Mouse (Mus musculus): ENCODE measurements at regions not wholly inside any gene's neighbourhood (a gene's known extent, or its start where the extent isn't known, plus 50 kb on each side); places are given as distances from the start of the nearest gene placed in this dataset.

DNA sequence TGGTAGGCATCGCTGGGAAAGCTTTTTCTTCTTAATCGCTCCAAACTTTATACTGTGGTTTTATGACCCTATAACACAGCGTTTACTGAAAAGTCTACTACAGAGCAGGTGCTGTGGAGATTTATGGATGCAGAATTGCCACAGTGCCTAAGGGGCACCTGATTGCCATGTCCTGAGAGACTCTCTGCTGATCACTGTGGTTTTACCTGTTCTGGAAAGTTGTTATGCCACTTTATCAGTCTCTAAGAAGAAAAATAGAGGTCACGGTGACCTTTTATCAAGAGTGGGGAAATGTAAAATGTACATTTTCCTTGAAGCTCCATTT is 250.0 kb downstream of the Trib2 start:
- Histone ChIP-seq H3K9me3 (ENCODE audit: control insufficient read depth, low read length) (no peaks in the 10 kb centered on the region), H3K27ac (ENCODE audit: low read depth, low read length) (no peak overlapping the region), H3K27me3 (replicated peaks; ENCODE audit: control insufficient read depth, insufficient read depth, low read length) (no peaks in the 10 kb centered on the region), H3K36me3 (ENCODE audit: control insufficient read depth, insufficient read depth, low read length) (no peaks in the 10 kb centered on the region), H3K4me2 (no peak overlapping the region), H3K4me3 (ENCODE audit: low read depth, low read length) (no peak overlapping the region), H3K9ac (ENCODE audit: low read depth, low read length) (no peak overlapping the region), H3K4me1 (replicated peaks; ENCODE audit: control insufficient read depth, insufficient read depth, low read length) (no peaks in the 10 kb centered on the region)
- DNase-seq (ENCODE audit: low spot score) (no peak), ATAC-seq (replicated peaks; ENCODE audit: low FRiP score) (no peak)
- WGBS, result 67% methylated on average over 4 of the region's 4 CpGs

DNA sequence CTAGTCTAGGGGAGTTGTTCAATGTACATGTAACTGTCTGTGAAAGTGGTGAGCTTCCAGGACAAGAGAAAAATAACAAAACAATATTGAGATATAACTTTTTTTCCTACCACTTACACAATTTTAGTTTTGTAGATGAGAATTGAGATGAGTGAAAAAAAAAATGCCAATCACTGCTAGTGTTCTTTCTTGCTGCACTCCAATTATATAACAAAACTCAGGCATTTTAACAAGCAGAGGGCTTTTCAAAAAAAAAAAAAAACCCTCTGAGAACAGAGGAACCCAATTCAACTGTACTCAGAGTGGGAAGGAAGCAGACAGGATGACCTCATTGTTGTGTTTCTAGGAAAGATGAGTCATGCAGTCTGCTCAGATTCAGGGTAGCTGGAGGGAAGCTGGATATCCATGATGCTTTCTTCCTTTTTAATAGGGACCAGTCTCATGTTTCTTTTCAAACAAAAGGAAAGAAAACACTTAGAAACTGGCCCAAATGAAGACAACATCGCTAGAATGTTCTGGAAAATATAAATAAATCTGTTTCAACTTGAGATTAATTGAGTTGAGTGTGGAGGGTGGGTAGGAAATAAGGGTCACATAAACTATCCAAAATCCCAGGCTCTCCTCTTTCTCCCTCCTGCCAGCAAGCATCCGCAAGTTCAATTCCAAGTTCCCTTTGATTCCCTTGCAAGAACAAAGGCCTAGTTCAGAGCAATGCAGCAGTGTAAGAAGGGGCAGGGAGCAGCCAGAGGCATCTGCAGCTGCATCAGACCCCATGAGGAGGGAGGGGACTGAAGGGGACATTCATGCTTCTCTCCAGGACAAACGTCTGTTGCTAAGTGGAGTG is 250.6 kb downstream of the Trib2 start:
- ATAC-seq (replicated peaks; ENCODE audit: low FRiP score) (no peak), DNase-seq (ENCODE audit: low spot score) (no peak)
- H3K4me1 ChIP-seq (replicated peaks; ENCODE audit: control insufficient read depth, insufficient read depth, low read length), result no peaks in the 10 kb centered on the region
- no peaks in the 10 kb centered on the region for H3K9me3 ChIP-seq (ENCODE audit: control insufficient read depth, low read length)
- WGBS, result 43% methylated on average over 3 of the region's 3 CpGs
- H3K4me3 ChIP-seq (ENCODE audit: low read depth, low read length), result no peak overlapping the region
- no peaks in the 10 kb centered on the region for H3K36me3 ChIP-seq (ENCODE audit: control insufficient read depth, insufficient read depth, low read length)
- no peak overlapping the region for H3K9ac ChIP-seq (ENCODE audit: low read depth, low read length)
- H3K4me2 ChIP-seq, result no peak overlapping the region
- H3K27ac ChIP-seq (ENCODE audit: low read depth, low read length), result no peak overlapping the region
- no peaks in the 10 kb centered on the region for H3K27me3 ChIP-seq (replicated peaks; ENCODE audit: control insufficient read depth, insufficient read depth, low read length)

DNA sequence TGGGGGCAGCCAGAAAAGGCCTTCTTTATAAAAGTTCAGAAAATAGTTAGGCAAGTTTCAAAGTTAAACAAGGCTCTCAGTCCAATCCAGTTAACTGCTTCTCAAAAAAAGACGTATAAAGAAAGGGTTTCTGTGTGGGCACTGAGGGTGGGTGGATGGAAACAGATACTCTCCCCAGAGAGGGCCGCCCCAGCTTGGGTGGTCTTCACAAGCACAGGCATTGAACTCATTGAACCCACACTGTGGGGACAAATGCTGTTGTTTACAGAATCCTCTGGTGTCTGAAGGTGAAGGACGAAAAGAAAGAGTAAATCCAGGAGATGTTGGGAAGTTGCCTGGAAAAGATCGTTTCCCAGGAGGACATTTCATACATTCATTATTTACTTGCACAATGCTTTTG is 253.9 kb downstream of the Trib2 start:
- no peak overlapping the region for H3K27ac ChIP-seq (ENCODE audit: low read depth, low read length)

DNA sequence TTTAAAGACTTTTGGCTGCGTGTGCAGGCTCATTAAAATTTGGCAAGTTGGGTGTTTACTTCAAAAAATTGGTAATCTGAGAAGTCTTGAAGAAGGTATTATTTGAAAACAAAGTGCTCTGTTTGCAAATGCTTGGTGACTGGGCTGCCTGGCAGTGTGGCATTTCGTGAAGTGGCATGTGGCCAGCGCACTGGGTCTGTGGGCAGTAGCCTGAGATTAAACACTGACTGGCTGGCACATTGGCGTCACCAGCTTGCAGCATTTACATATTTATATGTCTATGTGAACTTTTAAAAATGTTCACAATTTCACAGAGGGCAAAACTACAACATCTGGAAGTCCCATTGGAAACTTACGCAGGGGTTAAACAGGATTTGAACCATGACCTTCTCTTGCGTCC is 261.3 kb downstream of the Trib2 start:
- Histone ChIP-seq H3K9me3 (ENCODE audit: control insufficient read depth, low read length) (no peaks in the 10 kb centered on the region), H3K4me1 (replicated peaks; ENCODE audit: control insufficient read depth, insufficient read depth, low read length) (no peaks in the 10 kb centered on the region)

More for the DNA sequence above, 253.9 kb downstream of the Trib2 start:
- WGBS, result 69% methylated on average over 4 of the region's 4 CpGs
- Histone ChIP-seq H3K36me3 (ENCODE audit: control insufficient read depth, insufficient read depth, low read length) (no peaks in the 10 kb centered on the region), H3K27me3 (replicated peaks; ENCODE audit: control insufficient read depth, insufficient read depth, low read length) (no peaks in the 10 kb centered on the region), H3K4me2 (no peak overlapping the region), H3K4me1 (replicated peaks; ENCODE audit: control insufficient read depth, insufficient read depth, low read length) (no peaks in the 10 kb centered on the region), H3K4me3 (ENCODE audit: low read depth, low read length) (no peak overlapping the region), H3K9ac (ENCODE audit: low read depth, low read length) (no peak overlapping the region), H3K9me3 (ENCODE audit: control insufficient read depth, low read length) (no peaks in the 10 kb centered on the region)
- no peak for ATAC-seq (replicated peaks; ENCODE audit: low FRiP score)
- DNase-seq (ENCODE audit: low spot score), result no peak

DNA sequence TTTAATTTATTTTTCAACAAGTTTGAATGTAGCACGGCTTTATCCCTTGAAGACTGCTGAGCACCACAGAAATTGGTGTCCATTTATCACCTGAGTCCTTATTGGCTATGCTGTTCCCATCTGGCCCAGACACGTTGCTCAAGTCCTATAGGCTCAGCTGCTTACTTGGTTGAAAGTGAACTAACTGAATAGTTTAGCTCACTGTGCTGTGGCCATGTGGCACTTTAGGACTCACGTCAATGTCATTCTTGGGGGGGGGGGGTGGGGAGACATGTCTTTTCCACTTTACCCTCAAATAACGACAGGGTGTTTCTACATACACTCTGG is 263.1 kb downstream of the Trib2 start:
- Histone ChIP-seq H3K9me3 (ENCODE audit: control insufficient read depth, low read length) (no peaks in the 10 kb centered on the region), H3K9ac (ENCODE audit: low read depth, low read length) (no peak overlapping the region), H3K27me3 (replicated peaks; ENCODE audit: control insufficient read depth, insufficient read depth, low read length) (no peaks in the 10 kb centered on the region), H3K4me3 (ENCODE audit: low read depth, low read length) (no peak overlapping the region), H3K4me2 (no peak overlapping the region), H3K27ac (ENCODE audit: low read depth, low read length) (no peak overlapping the region), H3K36me3 (ENCODE audit: control insufficient read depth, insufficient read depth, low read length) (no peaks in the 10 kb centered on the region), H3K4me1 (replicated peaks; ENCODE audit: control insufficient read depth, insufficient read depth, low read length) (no peaks in the 10 kb centered on the region)
- DNase-seq (ENCODE audit: low spot score) (no peak), ATAC-seq (replicated peaks; ENCODE audit: low FRiP score) (no peak)
- WGBS, result 71% methylated on average over 4 of the region's 4 CpGs

More for the DNA sequence above, 261.3 kb downstream of the Trib2 start:
- Histone ChIP-seq H3K36me3 (ENCODE audit: control insufficient read depth, insufficient read depth, low read length) (no peaks in the 10 kb centered on the region), H3K27ac (ENCODE audit: low read depth, low read length) (no peak overlapping the region), H3K27me3 (replicated peaks; ENCODE audit: control insufficient read depth, insufficient read depth, low read length) (no peaks in the 10 kb centered on the region), H3K4me3 (ENCODE audit: low read depth, low read length) (no peak overlapping the region), H3K4me2 (no peak overlapping the region), H3K9ac (ENCODE audit: low read depth, low read length) (no peak overlapping the region)
- ATAC-seq (replicated peaks; ENCODE audit: low FRiP score), result no peak
- WGBS, result 91% methylated on average over 6 of the region's 6 CpGs
- no peak for DNase-seq (ENCODE audit: low spot score)

DNA sequence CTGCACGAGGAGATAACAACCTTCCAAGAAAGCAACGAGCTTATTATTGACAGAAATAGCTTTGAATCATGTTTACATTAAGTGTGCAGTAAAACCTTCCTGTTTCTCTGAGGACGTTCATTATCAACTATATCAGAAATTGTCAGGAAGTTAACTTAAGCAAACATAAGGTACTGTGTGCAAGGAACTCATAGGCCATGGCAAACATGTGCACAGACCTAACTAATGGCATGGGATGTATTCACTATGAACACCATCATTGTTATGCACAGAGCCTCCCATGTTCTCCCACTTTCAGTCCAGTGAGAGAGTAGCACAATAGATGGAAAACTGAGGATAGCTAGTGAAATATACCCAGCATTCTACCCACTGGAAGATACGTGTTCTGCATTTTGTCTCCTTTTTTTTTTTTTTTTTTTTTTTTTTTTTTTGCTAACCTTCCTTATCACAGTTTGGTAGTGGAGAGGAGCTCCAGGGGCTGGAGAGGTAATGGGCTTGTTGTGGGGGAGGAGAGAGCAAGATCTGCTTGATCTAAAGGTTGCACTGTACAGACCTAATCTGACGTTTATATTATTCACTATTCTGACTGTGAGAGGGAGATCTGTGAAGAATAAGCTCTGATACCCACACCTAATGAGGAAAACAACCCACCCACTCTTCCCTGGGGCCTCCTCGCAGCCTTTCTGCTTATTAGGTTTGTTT is 263.6 kb downstream of the Trib2 start:
- Histone ChIP-seq H3K4me2 (no peak overlapping the region), H3K36me3 (ENCODE audit: control insufficient read depth, insufficient read depth, low read length) (no peaks in the 10 kb centered on the region), H3K27ac (ENCODE audit: low read depth, low read length) (no peak overlapping the region), H3K27me3 (replicated peaks; ENCODE audit: control insufficient read depth, insufficient read depth, low read length) (no peaks in the 10 kb centered on the region), H3K9ac (ENCODE audit: low read depth, low read length) (no peak overlapping the region), H3K4me1 (replicated peaks; ENCODE audit: control insufficient read depth, insufficient read depth, low read length) (no peaks in the 10 kb centered on the region), H3K4me3 (ENCODE audit: low read depth, low read length) (no peak overlapping the region), H3K9me3 (ENCODE audit: control insufficient read depth, low read length) (no peaks in the 10 kb centered on the region)
- DNase-seq (ENCODE audit: low spot score), result no peak
- WGBS, result 54% methylated on average over 6 of the region's 6 CpGs
- ATAC-seq (replicated peaks; ENCODE audit: low FRiP score), result no peak

DNA sequence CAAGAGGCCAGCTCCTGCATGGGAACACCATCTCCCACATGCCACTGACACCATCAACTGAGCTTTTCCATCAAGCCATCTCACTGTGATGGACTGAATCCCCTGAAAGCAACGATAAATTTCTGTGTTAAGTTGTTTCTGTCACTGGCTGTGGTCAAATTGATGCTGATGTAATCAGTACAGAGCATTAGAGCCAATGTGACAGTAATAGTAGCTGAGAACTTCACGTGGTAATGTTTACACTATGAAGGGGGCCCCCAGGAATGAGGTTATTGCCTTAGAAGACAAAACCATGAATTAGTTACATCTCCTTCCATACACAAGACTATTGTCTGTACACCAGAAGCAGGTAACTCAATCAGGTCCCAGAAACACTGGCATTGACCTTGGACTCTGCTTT is 264.5 kb downstream of the Trib2 start:
- Histone ChIP-seq H3K4me3 (ENCODE audit: low read depth, low read length) (no peak overlapping the region), H3K27me3 (replicated peaks; ENCODE audit: control insufficient read depth, insufficient read depth, low read length) (no peaks in the 10 kb centered on the region), H3K4me1 (replicated peaks; ENCODE audit: control insufficient read depth, insufficient read depth, low read length) (no peaks in the 10 kb centered on the region), H3K9ac (ENCODE audit: low read depth, low read length) (no peak overlapping the region), H3K36me3 (ENCODE audit: control insufficient read depth, insufficient read depth, low read length) (no peaks in the 10 kb centered on the region), H3K27ac (ENCODE audit: low read depth, low read length) (no peak overlapping the region), H3K4me2 (no peak overlapping the region), H3K9me3 (ENCODE audit: control insufficient read depth, low read length) (no peaks in the 10 kb centered on the region)
- DNase-seq (ENCODE audit: low spot score) (no peak), ATAC-seq (replicated peaks; ENCODE audit: low FRiP score) (no peak)
- 65% methylated on average over 2 of the region's 2 CpGs for WGBS

DNA sequence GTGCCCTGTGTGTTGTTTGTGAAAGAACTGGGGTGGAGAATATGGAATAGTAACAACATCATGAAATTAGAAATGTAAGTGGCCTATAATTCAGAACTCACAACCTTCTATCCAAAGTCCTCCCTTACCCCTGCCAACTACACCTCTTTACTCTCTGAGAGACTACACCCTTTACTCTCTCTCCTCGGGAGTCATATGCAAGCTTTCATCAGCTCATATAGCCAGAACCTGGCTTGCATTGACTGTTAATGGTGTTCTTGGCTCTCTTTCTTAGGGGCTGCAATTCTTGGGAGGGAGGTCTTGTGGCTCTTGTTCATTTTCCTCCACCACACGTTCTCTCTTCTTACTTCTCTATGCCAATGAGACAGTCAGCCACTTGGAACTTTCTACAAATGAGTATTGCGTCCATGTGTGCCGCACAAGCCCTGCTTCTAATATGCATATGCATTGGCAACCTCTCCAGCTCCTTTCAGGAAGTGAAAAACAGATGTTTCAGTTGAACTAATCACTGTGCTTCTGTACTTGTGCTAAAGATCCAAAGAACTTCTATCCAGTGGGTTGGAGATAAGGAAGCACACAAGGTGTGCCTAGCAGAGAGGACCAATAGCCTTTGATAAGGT is 265.3 kb downstream of the Trib2 start:
- ATAC-seq (replicated peaks; ENCODE audit: low FRiP score) (no peak), DNase-seq (ENCODE audit: low spot score) (no peak)
- Histone ChIP-seq H3K4me1 (replicated peaks; ENCODE audit: control insufficient read depth, insufficient read depth, low read length) (no peaks in the 10 kb centered on the region), H3K4me3 (ENCODE audit: low read depth, low read length) (no peak overlapping the region), H3K27me3 (replicated peaks; ENCODE audit: control insufficient read depth, insufficient read depth, low read length) (no peaks in the 10 kb centered on the region), H3K4me2 (no peak overlapping the region), H3K9me3 (ENCODE audit: control insufficient read depth, low read length) (no peaks in the 10 kb centered on the region), H3K9ac (ENCODE audit: low read depth, low read length) (no peak overlapping the region), H3K36me3 (ENCODE audit: control insufficient read depth, insufficient read depth, low read length) (no peaks in the 10 kb centered on the region), H3K27ac (ENCODE audit: low read depth, low read length) (no peak overlapping the region)
- WGBS, result 70% methylated on average over 4 of the region's 4 CpGs

DNA sequence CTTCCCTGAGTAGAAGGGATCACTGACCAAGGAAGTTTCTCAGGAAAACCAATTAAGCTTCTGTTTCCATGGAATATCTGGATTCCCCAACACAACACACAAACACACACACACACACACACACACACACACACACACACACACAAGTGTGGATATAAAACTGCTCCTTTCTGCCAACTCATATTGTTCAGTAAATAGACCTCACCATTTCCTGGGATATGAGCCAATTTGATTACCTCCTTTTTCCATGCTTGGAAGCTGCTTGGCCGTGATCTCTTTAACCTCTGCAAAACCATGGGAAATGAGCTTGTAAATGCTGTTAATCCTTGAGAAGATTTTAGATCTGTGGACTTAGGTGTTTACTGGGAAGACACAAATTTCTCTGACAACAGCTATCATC is 272.4 kb downstream of the Trib2 start:
- Histone ChIP-seq H3K4me1 (replicated peaks; ENCODE audit: control insufficient read depth, insufficient read depth, low read length) (no peaks in the 10 kb centered on the region), H3K36me3 (ENCODE audit: control insufficient read depth, insufficient read depth, low read length) (no peaks in the 10 kb centered on the region), H3K27me3 (replicated peaks; ENCODE audit: control insufficient read depth, insufficient read depth, low read length) (no peaks in the 10 kb centered on the region), H3K4me3 (ENCODE audit: low read depth, low read length) (no peak overlapping the region), H3K9ac (ENCODE audit: low read depth, low read length) (no peak overlapping the region), H3K27ac (ENCODE audit: low read depth, low read length) (no peak overlapping the region), H3K9me3 (ENCODE audit: control insufficient read depth, low read length) (no peaks in the 10 kb centered on the region), H3K4me2 (no peak overlapping the region)
- no peak for DNase-seq (ENCODE audit: low spot score)
- ATAC-seq (replicated peaks; ENCODE audit: low FRiP score), result no peak
- WGBS, result 91% methylated on average over 1 of the region's 1 CpGs
